Mouse (Mus musculus) cerebellum, postnatal 14 days (tissue): ENCODE data around the gene Efnb1.
"Not testable (repeated sequence)": the region's sequence is repeated elsewhere in the genome, so short reads cannot be mapped to it uniquely, and the experiment has no call there.

Experiments
- DNase-seq, 2 experiments: peaks; one replicate each; pipeline ENCODE4 v3.0.0; 2021; ENCODE audit warnings: mixed read lengths in 2 of 2

Efnb1 gene

GRCm38 (mm10) chrX:99135523-99136258 lies at the start of gene Efnb1:
Gene Efnb1, plus strand, starts transcription at chrX:99136130.
- peak; percentile 84 to 88 for DNase-seq

GRCm38 (mm10) chrX:99092704-99093103 lies 43.2 kb upstream of the Efnb1 start:
- no peak for DNase-seq

DNA sequence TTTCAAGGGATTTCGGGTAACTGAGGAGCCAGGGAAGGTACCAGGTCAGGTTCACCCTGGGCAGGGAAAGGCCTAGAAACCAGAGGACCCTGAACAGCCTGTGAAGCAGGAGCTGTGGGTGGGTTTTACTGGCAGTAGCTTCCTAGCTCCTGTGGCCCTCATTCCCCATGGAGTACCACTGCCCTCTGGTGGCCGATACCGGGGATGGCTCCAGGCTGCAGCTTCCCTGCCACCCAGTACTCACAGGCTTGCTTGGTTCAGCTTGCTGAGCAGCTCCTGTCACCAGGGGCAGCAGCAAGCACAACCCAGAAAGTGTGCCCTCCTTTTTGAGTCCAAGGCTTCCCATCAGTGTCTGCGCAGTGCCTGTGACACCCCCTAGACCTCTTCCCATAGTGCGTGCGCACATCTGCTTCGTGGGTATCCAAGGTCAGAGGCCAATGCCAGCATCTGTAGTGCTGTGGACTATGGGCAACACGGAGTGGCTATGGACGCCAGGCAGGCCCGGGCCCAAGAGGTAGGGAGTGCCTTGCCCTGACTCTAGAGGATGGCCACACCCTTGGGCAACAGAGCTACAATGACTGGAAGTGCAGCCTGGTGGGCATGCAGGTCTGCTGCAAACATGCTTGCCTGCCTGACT lies 24.7 kb upstream of the Efnb1 start:
- not testable (repeated sequence) for DNase-seq

GRCm38 (mm10) chrX:99119510-99119909 lies 16.4 kb upstream of the Efnb1 start:
- DNase-seq, result no peak

- peak; percentile 83 to 90 for DNase-seq
Measured at GRCm38 (mm10) chrX:99130059-99130458, 5.9 kb upstream of the Efnb1 start.

DNA sequence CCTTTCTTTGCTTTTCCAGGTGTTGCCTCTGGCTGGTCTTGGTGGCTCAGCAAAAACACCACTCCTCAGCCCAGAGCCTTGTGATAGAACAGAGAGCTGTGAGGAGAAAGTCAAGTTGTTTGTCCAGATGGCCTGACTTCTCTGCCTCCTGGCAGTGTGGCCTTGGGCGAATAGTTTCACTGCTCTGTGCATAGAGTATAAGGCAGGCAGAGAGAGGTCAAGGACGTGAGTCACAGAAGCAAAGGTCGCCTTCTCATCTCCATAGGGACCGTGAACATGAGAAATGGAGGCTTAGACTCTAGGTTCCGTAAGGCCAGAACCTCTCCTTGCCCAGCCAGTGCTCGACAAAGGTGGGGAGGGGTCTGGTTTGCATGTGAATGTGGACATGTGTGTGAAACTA lies 3.4 kb upstream of the Efnb1 start:
- no peak for DNase-seq

DNA sequence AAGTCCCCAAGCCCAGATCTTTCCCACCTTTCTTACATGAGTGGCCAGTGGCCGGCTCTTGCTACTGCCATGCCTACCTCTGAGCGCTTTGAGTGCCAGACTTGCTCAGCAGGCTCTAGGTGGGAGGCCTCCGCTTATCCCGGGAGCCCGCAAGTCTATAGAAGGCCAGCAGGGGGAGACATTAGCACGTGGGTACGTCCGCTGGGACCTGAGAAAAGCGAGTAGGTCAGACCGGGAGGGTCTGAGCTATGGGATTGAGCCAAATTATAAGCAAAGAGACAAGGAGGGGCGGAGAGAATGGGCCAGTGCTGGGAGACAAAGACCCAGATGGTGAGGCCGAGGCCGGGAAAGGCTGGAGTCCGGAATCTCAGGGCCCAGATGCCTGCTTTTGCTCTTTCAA lies 1.0 kb upstream of the Efnb1 start:
- peak; percentile 88 to 89 for DNase-seq

- peak; percentile 43 to 52 for DNase-seq
Measured at GRCm38 (mm10) chrX:99136431-99136966, 569 bp downstream of the Efnb1 start.

DNA sequence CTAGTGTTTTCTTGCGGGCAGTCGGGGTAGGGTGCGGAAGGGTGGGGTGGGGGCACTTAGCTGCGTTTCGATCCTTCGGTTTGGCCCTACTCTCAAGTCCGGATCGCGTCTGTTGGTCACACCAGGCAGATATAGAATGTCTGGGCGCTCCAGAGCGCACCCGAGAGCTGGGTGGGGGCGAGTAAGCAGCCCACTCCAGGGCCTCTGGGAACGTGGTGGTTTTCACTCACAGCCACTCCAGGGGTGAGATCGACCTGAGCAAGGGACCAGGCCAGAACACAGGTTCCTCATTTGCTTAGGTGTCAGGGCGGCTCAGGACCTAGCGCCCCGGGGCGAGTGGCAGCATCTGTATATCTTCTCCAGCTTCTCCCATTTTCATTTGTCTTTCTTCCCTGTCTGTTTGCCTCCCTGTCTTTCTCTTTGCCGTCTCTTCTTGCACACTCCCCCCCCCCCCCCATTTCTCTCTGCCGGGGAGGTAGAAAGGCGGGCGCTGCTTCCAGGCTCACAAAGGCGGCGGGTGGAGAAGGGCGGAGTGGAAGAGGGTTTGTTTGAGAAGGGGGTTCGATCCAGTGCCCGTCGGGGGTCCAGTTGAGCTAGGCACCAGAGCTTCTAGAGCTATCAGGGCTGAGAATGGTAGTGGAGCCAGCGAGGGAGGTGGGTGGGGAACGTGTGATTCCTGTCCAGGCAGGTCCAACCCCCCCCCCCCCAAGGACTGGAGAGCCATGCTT lies 1.4 kb downstream of the Efnb1 start:
- DNase-seq, result peak in 1 of 2 experiments; percentile 41

- no peak for DNase-seq
Measured at GRCm38 (mm10) chrX:99137928-99138740, 2.2 kb downstream of the Efnb1 start.

DNA sequence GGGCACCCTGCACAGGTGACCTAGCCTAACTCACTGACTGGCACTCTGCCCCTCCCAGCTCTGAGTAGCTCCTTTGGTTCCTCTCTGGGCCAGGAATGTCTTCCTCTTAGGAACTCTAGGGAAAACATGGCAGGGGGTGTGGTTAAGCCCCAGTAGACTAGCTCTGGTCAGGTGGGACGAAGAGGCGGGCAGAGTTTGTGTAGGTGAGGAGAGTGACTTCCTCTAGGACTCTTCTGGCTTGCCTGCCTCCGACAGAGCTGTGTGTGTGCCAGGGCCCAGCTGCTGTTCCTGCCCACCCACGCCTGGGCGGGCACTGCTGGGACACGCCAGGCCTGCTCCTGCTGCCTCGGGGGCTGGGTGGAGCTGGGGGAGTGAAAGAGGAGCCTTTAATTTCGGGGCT lies 5.1 kb downstream of the Efnb1 start:
- DNase-seq, result no peak

GRCm38 (mm10) chrX:99141900-99142299 lies 6.0 kb downstream of the Efnb1 start:
- DNase-seq, result no peak

GRCm38 (mm10) chrX:99145561-99145960 lies 9.6 kb downstream of the Efnb1 start:
- DNase-seq, result no peak

DNA sequence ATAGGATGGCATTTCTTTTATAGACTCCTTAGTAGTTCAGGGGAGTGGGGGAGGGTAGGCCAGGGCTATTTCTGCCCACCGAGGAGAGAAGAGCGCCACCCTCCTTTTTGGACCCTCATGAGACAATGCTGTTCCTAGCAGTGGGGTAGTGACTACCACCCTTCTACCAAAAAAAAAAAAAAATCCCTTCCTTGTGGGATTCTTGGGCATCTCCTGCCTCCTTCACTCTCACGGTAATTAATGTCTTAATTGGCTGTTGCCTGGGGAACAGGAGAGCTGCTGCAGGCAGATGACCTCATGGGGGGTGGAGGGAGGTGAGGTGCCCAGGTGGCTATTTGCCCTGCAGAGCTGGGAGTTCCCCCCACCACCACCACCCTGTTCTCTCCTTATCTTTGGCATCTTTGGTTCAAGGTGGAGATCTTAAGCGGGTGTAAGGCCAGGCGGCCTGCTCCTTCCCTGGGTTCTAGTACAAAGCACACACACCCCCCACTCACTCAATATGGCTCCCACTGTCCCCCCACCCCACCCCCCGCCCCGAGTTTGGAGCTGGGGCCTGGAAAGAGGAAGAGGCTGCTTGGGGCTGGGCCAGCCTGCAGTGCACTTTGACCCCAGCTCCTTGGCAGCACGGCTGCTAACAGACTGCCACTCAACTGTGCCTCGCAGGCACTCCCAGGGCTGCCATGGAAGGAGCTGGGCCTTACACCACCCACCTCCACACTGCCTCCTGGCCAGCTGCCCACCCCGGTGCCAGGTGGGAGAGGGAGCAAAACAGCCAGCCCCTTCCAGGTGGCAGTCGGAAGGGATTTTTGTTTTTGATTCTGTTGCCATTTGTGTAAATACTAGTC lies 12.4 kb downstream of the Efnb1 start:
- DNase-seq, result peak; percentile 60 to 68

- DNase-seq, result no peak
Measured at GRCm38 (mm10) chrX:99149047-99149446, 13.1 kb downstream of the Efnb1 start.

- no peak for DNase-seq
Measured at GRCm38 (mm10) chrX:99149900-99150299, 14.0 kb downstream of the Efnb1 start.

GRCm38 (mm10) chrX:99150712-99151111 lies 14.8 kb downstream of the Efnb1 start:
- DNase-seq, result no peak

DNA sequence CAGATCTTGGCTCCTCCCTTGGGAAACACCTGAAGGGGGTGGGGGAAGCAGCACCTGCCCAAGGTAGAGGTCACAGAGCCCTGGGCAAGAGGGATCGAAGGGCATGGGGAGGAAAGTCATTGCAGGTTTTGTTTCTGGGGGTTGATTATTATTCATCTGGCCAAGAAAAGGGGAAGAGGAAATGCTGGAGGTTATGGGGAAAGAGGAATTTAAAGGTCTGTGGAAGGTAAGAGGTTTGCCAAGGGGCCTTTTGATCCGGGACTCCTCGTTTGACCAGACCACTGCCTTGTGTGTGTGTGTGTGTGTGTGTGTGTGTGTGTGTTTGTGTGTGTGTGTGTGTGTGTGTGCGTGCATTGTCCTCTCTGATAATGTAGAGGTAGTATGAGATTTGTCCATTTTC lies 15.5 kb downstream of the Efnb1 start:
- no peak for DNase-seq

GRCm38 (mm10) chrX:99152141-99152540 lies 16.2 kb downstream of the Efnb1 start:
- DNase-seq, result no peak

GRCm38 (mm10) chrX:99152566-99153265 lies 16.8 kb downstream of the Efnb1 start:
- DNase-seq, result no peak

- no peak for DNase-seq
Measured at GRCm38 (mm10) chrX:99153266-99153646, 17.3 kb downstream of the Efnb1 start.
